Mouse (Mus musculus) hindbrain, embryonic 14.5 days (tissue): ENCODE results near the gene Fam168a. TPM values are rescaled to one million over a fixed set of nuclear protein-coding genes. Genes with fewer than 3 reads are reported as not detected.
A peak's percentile ranks its signal among the peaks of the same experiment; 100 is the strongest.
"Not testable (repeated sequence)": the region's sequence is repeated elsewhere in the genome, so short reads cannot be mapped to it uniquely, and the experiment has no call there.

Source experiments
- ATAC-seq: fragments of 200-750 bp; cut with Nextera tagmentation; 2 replicates; pipeline ENCODE4 v1.8.0; 2017; ENCODE audit warnings: moderate number of reproducible peaks, mild to moderate bottlenecking, moderate TSS enrichment, moderate library complexity; ENCODE audit not compliant: low FRiP score
- DNase-seq: peaks from one replicate; pipeline ENCODE4 v3.0.0-alpha.2; 2015; ENCODE audit warnings: low spot score
- H3K27ac ChIP-seq: fragments of 300-500 bp; sonication (generic); 2 replicates; pipeline ENCODE4 v1.5.1; 2014; ENCODE audit warnings: mild to moderate bottlenecking, moderate library complexity
- H3K27me3 ChIP-seq: fragments of 300-500 bp; sonication (generic); 2 replicates; pipeline ENCODE4 v1.6.1; 2014; ENCODE audit warnings: mild to moderate bottlenecking, low read length, mixed read lengths; ENCODE audit not compliant: control insufficient read depth, insufficient read depth
- H3K36me3 ChIP-seq: fragments of 300-500 bp; sonication (generic); replicated peaks from 2 replicates; pipeline ENCODE4 v1.6.1; 2014; ENCODE audit not compliant: control insufficient read depth, insufficient read depth
- H3K4me1 ChIP-seq: fragments of 300-500 bp; sonication (generic); replicated peaks from 2 replicates; pipeline ENCODE4 v1.6.1; 2014; ENCODE audit warnings: antibody characterized with exemption, low read length, mixed read lengths; ENCODE audit not compliant: control insufficient read depth, insufficient read depth
- H3K4me2 ChIP-seq: fragments of 300-500 bp; sonication (generic); replicated peaks from 2 replicates; pipeline ENCODE4 v1.6.1; 2014; ENCODE audit warnings: mild to moderate bottlenecking, moderate library complexity
- H3K4me3 ChIP-seq: fragments of 300-500 bp; sonication (generic); replicated peaks from 2 replicates; pipeline ENCODE4 v1.5.1; 2014; ENCODE audit warnings: mild to moderate bottlenecking, low read length
- H3K9ac ChIP-seq: fragments of 300-500 bp; sonication (generic); 2 replicates; pipeline ENCODE4 v1.6.1; 2014
- H3K9me3 ChIP-seq: fragments of 300-500 bp; sonication (generic); 2 replicates; pipeline ENCODE4 v1.6.1; 2016; ENCODE audit warnings: low read length; ENCODE audit not compliant: control insufficient read depth
- WGBS: fragments of 180-500 bp; shearing (Covaris S2); extraction: QIAGEN DNeasy Blood & Tissue Kit; methylation state at CpG from one replicate; pipeline ENCODE4 v1.1.7; 2014; 5-methylcytosine and 5-hydroxymethylcytosine counted together
- polyA plus RNA-seq: library from polyadenylated mRNA; unstranded; fragments of >200 nt; fragmentation: Nextera tagmentation; extraction: Ambion mirVana; gene quantifications from 2 replicates; pipeline ENCODE4 v1.2.1, GENCODE M21; 2014

Fam168a gene
- polyA plus RNA-seq, 1 experiment from 2014 or later: 124 TPM

GRCm38 (mm10) chr7:100840906-100841305 is 134.5 kb downstream of the Fam168a start:
- ATAC-seq (no peak), DNase-seq (no peak)
- Histone ChIP-seq H3K9ac (no peak overlapping the region), H3K9me3 (no peaks in the 10 kb centered on the region), H3K27me3 (no peaks in the 10 kb centered on the region), H3K36me3 (peaks cover 26% of the 10 kb centered on the region), H3K4me2 (no peak overlapping the region), H3K4me3 (no peak overlapping the region), H3K4me1 (0 out of 2 replicates have a peak, but pooled peaks cover 6% of the 10 kb centered on the region), H3K27ac (no peak overlapping the region)
- WGBS: 100% methylated on average over 1 of the region's 1 CpGs

- 90% methylated on average over 6 of the region's 6 CpGs for WGBS
- H3K4me2 ChIP-seq: no peak overlapping the region
- no peak for ATAC-seq
- 0 out of 2 replicates have a peak, but pooled peaks cover 6% of the 10 kb centered on the region for H3K4me1 ChIP-seq
- no peaks in the 10 kb centered on the region for H3K27me3 ChIP-seq
- H3K27ac ChIP-seq: no peak overlapping the region
- H3K9me3 ChIP-seq: no peaks in the 10 kb centered on the region
- peaks cover 19% of the 10 kb centered on the region for H3K36me3 ChIP-seq
- H3K4me3 ChIP-seq: no peak overlapping the region
- H3K9ac ChIP-seq: no peak overlapping the region
- DNase-seq: no peak
Observed at GRCm38 (mm10) chr7:100841608-100842007, 135.2 kb downstream of the Fam168a start.

- peaks cover 13% of the 10 kb centered on the region for H3K36me3 ChIP-seq
- WGBS: 95% methylated on average over 5 of the region's 5 CpGs
- no peak overlapping the region for H3K9ac ChIP-seq
- no peak for DNase-seq
- H3K4me3 ChIP-seq: no peak overlapping the region
- no peak overlapping the region for H3K4me2 ChIP-seq
- 0 out of 2 replicates have a peak, but pooled peaks cover 6% of the 10 kb centered on the region for H3K4me1 ChIP-seq
- ATAC-seq: no peak
- no peaks in the 10 kb centered on the region for H3K27me3 ChIP-seq
- no peak overlapping the region for H3K27ac ChIP-seq
- no peaks in the 10 kb centered on the region for H3K9me3 ChIP-seq
Observed at GRCm38 (mm10) chr7:100842175-100842574, 135.7 kb downstream of the Fam168a start.

GRCm38 (mm10) chr7:100843866-100844265 is 137.4 kb downstream of the Fam168a start:
- WGBS: 92% methylated on average over 2 of the region's 2 CpGs
- H3K4me3 ChIP-seq: no peak overlapping the region
- H3K9ac ChIP-seq: no peak overlapping the region
- H3K36me3 ChIP-seq: no peaks in the 10 kb centered on the region
- H3K4me2 ChIP-seq: no peak overlapping the region
- H3K9me3 ChIP-seq: no peaks in the 10 kb centered on the region
- no peaks in the 10 kb centered on the region for H3K27me3 ChIP-seq
- DNase-seq (no peak), ATAC-seq (no peak)
- H3K4me1 ChIP-seq: 0 out of 2 replicates have a peak, but pooled peaks cover 6% of the 10 kb centered on the region
- H3K27ac ChIP-seq: no peak overlapping the region

- ATAC-seq (no peak), DNase-seq (no peak)
- no peaks in the 10 kb centered on the region for H3K9me3 ChIP-seq
- WGBS: 75% methylated on average over 2 of the region's 2 CpGs
- H3K9ac ChIP-seq: no peak overlapping the region
- H3K36me3 ChIP-seq: no peaks in the 10 kb centered on the region
- no peak overlapping the region for H3K4me3 ChIP-seq
- 0 out of 2 replicates have a peak, but pooled peaks cover 6% of the 10 kb centered on the region for H3K4me1 ChIP-seq
- H3K27ac ChIP-seq: no peak overlapping the region
- H3K27me3 ChIP-seq: no peaks in the 10 kb centered on the region
- H3K4me2 ChIP-seq: no peak overlapping the region
Observed at GRCm38 (mm10) chr7:100844385-100845025, 138.1 kb downstream of the Fam168a start.

GRCm38 (mm10) chr7:100845026-100845400 is 138.6 kb downstream of the Fam168a start:
- Histone ChIP-seq H3K36me3 (no peaks in the 10 kb centered on the region), H3K27ac (no peak overlapping the region), H3K9ac (no peak overlapping the region), H3K4me3 (no peak overlapping the region), H3K4me1 (0 out of 2 replicates have a peak, but pooled peaks cover 6% of the 10 kb centered on the region), H3K4me2 (no peak overlapping the region), H3K27me3 (no peaks in the 10 kb centered on the region), H3K9me3 (no peaks in the 10 kb centered on the region)
- no peak for ATAC-seq
- no peak for DNase-seq

GRCm38 (mm10) chr7:100845412-100845811 is 139.0 kb downstream of the Fam168a start:
- no peak overlapping the region for H3K4me3 ChIP-seq
- DNase-seq: no peak
- no peaks in the 10 kb centered on the region for H3K9me3 ChIP-seq
- H3K27ac ChIP-seq: no peak overlapping the region
- H3K4me1 ChIP-seq: 0 out of 2 replicates have a peak, but pooled peaks cover 6% of the 10 kb centered on the region
- H3K9ac ChIP-seq: no peak overlapping the region
- no peak overlapping the region for H3K4me2 ChIP-seq
- no peak for ATAC-seq
- WGBS: 78% methylated on average over 1 of the region's 1 CpGs
- no peaks in the 10 kb centered on the region for H3K27me3 ChIP-seq
- no peaks in the 10 kb centered on the region for H3K36me3 ChIP-seq

- H3K4me1 ChIP-seq, H3K9me3 ChIP-seq, ATAC-seq, H3K4me3 ChIP-seq, DNase-seq, H3K4me2 ChIP-seq, H3K9ac ChIP-seq, H3K27me3 ChIP-seq, H3K36me3 ChIP-seq, H3K27ac ChIP-seq: not testable (repeated sequence)
- 77% methylated on average over 7 of the region's 7 CpGs for WGBS
Observed at GRCm38 (mm10) chr7:100846033-100846432, 139.6 kb downstream of the Fam168a start.

GRCm38 (mm10) chr7:100847131-100847530 is 140.7 kb downstream of the Fam168a start:
- 92% methylated on average over 6 of the region's 6 CpGs for WGBS

GRCm38 (mm10) chr7:100848744-100849143 is 142.3 kb downstream of the Fam168a start:
- Histone ChIP-seq H3K4me1 (peaks cover 16% of the 10 kb centered on the region), H3K9me3 (no peaks in the 10 kb centered on the region), H3K27me3 (no peaks in the 10 kb centered on the region), H3K9ac (no peak overlapping the region), H3K4me2 (no peak overlapping the region), H3K4me3 (no peak overlapping the region), H3K27ac (no peak overlapping the region), H3K36me3 (no peaks in the 10 kb centered on the region)
- peak; percentile 63 for DNase-seq
- no peak for ATAC-seq
- 33% methylated on average over 6 of the region's 6 CpGs for WGBS

More at GRCm38 (mm10) chr7:100847131-100847530, 140.7 kb downstream of the Fam168a start:
- ATAC-seq (no peak), DNase-seq (no peak)
- no peak overlapping the region for H3K4me2 ChIP-seq
- no peak overlapping the region for H3K27ac ChIP-seq
- H3K36me3 ChIP-seq: no peaks in the 10 kb centered on the region
- H3K27me3 ChIP-seq: no peaks in the 10 kb centered on the region
- H3K9me3 ChIP-seq: no peaks in the 10 kb centered on the region
- no peak overlapping the region for H3K4me3 ChIP-seq
- no peak overlapping the region for H3K9ac ChIP-seq
- peaks cover 16% of the 10 kb centered on the region for H3K4me1 ChIP-seq
